Mouse (Mus musculus): ENCODE results near the gene Gm10160.

Gm10160 gene

DNA sequence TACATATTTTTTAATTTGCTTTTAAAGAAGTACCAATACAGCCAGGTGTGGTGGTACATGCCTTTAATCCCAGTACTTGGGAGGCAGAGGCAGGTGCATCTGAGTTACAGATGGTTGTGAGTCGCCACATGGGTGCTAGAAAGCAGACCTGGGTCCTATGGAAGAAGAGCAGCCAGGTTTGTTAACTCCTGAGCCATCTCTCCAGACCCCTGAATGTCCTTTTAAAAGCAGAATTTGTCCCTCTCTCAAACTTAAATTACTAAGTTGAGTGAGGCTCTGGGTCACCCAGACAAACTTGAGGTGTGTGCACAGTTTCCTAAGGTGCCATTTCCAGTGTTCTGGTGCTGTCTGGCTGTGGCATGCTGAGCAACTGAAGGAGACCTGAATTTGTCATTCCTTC is at the start of gene Gm10160:
TSS of gene Gm10160 (minus strand) at position 101 of the 400 bp plus-strand sequence.
- no peak for DNase-seq

DNA sequence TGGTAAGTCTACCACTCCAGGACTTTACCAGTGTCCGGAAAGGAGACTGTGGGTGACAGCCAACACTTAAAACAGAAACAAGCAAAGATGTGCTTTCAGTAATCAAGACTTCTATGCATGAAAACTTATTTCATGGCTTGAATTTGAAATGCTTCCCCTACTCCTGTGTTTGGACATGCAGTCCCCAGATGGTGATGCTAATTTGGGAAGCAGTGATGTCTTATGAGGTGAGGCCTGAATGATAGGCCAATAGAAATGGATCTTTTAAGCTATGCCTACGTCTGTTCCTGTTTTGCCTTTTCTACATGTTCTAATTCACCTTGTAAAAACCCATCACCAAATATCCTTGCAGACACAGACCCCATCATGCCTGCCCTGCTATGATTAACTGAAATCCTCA is 49.3 kb upstream of the Gm10160 start:
- DNase-seq: no peak

DNA sequence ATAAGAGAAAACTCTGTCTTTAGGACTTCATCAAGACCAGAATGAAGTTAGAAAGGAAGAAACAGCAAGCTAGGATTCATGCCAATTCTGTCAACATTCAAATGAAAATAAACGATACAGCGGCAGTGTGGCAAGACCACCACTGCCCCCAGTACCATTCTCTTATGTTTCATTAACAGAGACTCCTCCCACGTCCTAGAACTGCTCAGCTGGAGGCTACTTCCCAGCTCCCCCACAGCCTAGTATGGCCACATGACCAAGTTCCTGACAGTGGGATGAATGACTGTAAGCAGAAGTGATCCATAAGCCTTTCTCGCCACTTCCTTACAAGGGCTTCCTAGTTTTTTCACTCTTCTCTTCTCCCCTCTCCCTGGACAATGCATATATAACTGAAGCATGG is 48.5 kb upstream of the Gm10160 start:
- no peak for DNase-seq

DNA sequence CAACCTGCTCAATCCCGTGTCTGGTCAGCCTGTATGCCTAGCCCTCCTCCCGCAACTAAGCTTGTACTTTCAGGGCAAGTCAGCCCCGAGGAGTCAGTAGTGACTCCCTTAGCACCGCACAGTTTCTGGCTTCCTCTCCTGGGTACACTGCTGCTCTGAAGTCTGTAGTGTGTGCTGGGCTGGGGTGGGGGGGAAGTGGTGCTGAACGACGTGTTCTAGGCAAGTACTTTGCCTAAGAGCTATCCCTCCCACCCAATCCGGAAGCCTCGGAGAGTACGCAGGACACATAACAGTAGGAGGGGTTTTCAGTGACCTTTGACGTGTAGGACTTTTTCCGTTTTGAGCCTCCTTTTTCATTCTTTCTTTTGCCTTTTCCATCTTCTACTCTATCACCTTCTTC is 43.8 kb upstream of the Gm10160 start:
- no peak for DNase-seq

DNA sequence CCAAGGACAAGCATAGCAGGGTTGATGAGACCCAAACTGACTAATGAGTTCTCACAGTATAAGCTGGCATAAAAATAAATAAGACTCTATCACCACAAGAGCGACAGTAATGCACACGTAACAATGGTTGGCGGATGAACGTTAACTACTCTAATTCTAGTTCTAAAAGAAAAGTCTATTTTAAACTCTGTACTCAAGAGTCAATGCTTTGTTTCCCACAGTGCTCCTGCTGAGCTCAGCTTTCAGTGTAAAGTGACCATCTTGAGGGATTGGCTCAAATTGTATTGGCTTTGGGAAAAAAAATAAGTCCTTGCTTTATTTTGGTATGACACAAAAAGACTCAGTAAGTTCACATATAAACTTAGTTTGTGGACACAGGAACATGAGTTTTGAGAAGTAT is 29.5 kb upstream of the Gm10160 start:
- DNase-seq: no peak

DNA sequence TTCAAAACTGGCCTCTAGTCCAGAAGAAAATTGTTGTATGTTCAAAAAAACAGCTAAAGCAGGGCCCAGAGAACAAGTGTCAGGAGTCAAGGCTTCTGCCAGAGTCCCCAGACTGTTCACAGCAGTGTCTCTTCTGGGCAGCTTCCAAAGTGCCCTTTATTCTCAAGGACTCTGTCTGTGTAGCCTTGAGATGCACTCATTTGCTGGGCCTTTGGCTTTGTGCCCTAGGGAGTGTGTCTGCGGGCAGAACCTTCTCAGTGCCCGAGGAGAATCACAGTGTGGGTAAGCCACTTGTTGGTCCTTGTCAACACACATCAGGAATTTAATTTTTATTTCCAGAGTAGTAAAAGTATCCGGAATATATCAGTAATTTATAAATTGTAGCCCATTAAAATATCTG is 26.0 kb upstream of the Gm10160 start:
- DNase-seq: no peak

DNA sequence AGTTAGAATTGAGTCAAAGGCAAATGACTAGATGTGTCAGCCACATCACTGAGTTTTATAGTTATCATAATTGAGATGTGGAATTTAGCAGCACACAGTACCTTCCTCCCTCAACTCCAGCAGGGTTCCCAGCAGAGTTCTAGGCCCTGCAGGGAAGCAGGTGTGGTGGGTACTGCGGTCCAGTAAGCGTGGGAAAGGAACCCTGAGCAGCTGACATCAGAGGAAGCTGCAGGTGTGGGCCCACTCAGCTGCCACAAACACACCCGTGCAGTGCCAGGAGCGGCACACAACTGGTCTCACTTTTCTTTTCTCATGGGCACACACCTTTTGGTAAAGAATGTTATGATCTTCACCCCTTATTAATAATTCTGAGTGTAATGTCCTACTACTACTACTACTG is 25.2 kb upstream of the Gm10160 start:
- peak; percentile 76 for DNase-seq

DNA sequence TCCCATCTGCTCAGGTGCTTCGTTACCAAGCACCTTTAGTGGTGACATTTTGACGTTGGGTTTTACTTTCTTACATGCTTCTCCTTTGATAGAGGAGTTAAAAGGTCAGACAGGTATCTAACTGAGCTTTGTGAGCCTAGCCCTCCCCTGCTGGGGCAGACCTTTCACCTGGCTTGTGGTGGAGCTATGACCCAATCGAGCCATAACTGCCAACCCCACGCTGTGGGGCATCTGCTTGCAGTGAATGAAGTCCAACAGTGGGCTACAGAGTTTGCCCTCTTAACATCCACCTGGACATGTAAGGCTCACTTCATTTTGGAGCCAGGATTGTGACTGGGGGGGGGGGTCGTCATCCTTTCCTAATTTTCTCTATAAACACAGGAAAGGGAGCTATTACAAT is 24.7 kb upstream of the Gm10160 start:
- no peak for DNase-seq

DNA sequence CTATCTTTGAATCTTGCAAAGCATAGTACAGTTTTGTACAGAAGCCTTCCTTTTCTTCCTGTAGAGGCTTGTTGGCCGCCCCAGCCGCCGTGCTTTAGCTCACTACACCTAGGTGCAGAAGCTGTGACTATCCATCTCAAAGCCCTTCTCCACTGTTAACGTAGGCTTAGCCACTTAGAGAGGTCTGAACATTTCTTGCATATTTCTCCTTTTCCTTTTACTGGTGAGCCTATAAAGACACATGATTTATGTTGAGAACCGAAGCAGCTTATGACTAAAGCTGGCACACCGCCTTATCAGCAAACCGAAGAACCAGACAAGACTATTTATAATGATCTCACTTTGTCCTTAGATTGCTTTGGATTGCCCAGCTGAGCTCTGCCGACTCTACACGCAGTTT is 19.8 kb upstream of the Gm10160 start:
- no peak for DNase-seq

DNA sequence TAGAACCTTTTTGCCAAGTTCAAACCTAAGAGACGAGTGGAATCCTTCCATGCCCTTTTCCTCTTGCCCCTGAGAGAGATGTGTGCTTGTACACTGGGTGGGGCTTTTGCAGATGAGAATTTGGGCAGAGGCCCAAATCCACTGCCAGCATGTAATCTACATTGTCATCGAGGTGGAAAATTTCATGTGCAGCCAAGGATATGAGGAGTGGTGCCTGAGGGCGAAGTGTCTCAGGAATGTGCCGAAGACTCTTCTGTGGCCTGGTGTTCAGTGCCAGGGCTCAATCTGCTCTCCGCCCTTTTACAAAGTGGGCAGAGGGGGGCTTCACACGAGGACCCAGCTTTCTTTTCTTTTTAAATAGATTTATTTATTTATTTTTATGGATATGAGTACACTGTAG is 19.0 kb upstream of the Gm10160 start:
- no peak for DNase-seq

DNA sequence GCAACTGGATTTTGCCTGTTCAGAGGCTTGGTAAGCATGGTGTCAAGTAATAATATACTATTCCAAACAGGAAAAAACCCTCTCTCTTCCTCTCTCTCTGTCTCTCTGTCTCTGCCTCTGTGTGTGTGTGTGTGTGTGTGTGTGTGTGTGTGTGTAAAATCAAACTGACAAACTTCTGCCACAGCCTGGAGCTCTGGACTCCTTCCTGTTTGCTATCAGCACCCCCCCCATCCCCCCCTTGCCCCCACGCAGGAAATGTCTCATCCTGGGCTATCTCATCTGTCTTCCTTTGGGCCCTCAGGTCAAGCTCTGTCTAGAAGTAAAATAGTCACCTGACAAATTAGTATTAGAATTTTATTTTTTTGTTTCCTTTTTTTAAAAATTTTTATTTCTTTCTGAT is 18.2 kb upstream of the Gm10160 start:
- no peak for DNase-seq

DNA sequence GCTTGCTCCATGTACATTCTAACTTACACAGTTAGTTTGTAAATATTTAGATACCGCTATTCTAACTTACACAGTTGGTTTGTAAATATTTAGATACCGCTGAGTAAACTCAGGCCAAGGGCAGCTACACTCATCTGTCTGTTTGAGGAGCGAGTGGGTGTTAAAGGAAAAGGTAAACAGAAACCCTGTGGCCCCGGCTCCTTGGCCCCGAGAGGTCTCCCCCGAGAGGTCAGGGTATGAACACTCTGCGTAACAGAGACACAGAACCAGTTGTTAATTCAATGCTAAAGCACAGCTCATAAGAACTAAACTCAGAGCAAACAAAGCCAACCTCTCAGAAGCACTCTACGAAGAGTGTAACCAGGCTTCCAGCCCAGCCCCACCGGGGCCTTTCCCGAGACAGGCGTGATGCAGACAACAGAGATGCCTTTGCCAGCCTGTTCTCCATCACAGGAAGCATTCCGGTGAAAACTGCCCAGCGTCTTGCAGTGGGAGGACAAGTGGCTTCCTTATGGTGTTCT is 17.0 kb upstream of the Gm10160 start:
- no peak for DNase-seq

DNA sequence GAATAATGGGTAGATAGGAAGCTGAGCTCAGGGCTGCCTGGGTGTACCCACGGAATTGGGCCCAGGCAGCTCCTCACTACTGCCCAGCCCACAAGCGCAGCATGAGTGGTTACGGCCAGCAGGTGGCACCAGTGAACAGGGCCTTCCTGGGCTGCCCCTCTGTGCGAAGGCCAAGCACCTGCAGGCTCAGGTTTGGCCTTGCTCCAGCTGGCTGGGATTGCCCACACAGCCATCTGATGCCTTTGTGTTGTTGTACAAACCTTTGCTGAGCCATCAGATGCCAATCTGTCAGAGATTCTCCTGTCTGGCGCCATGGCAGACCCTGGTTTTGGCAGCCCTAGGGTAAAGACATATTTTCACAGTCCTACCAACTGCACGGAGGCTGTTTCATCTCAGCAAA is 12.6 kb upstream of the Gm10160 start:
- DNase-seq: peak; percentile 79

DNA sequence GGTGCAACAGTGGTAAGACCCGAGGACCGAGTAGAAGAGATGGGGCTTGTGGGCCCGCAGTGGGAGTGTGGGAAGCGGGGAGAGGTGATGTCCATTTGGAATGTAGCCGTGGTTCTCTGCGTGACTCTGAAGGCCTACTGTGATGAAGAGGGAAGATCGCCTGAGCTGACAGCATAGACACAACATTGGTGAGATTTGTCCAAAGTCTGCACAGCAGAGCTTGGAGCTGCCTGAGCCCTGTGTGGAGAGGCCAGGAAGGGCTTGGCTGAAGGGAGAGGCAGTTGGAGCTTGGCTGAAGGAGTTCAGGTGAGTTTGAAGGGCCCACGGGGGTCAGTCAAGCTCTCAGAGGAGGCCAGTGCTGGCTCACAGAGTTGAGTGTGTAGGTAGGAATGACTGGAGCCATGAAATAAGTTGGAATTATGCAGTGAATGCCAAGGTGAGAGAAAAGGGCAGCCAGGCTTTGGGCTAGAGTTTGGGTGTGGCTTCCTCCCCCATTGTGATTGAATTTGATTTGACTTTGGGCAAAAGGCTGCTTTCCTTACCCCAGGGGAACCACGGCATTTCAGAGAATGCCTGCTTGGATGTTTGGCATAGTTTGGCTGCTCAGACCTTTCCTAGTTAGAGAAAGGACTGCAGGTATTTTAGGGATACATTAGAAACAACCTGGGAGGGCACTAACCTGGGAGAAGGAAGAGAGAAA is 11.8 kb upstream of the Gm10160 start:
- no peak for DNase-seq

DNA sequence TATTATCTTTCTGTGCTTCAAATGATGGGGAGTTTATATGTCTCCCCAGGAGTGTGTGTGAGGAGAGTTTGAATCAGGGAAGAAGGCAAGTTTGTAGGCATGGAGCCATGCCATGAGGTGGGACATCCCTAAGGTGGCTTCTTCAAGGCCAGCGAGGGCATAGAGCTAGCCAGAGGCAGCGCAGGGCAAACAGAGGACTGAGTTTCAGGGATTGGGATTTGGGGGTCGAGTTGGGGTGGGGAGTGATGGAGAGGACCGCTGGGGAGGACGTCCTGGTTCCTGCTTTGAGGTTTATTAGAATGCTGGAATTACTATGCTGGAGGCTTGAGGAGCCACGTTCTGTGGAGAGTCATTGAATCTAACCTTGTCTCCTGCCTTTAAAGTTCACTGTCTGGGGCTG is 10.3 kb upstream of the Gm10160 start:
- no peak for DNase-seq

DNA sequence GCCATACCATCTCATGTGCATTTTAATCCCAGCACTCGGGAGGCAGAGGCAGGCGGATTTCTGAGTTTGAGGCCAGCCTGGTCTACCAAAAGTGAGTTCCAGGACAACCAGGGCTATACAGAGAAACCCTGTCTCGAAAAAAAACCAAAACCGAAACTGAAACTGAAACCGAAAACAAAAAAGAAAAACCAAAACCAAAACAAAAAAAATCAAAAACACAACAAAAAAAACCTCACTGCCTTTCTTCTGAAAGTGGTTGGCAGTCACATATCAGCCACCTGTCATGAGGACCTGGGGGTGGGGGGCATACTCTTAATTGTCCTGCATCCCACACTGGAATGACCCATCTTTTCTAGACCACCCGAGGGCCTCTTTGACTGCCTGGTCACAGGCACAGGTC is 9.0 kb upstream of the Gm10160 start:
- no peak for DNase-seq

DNA sequence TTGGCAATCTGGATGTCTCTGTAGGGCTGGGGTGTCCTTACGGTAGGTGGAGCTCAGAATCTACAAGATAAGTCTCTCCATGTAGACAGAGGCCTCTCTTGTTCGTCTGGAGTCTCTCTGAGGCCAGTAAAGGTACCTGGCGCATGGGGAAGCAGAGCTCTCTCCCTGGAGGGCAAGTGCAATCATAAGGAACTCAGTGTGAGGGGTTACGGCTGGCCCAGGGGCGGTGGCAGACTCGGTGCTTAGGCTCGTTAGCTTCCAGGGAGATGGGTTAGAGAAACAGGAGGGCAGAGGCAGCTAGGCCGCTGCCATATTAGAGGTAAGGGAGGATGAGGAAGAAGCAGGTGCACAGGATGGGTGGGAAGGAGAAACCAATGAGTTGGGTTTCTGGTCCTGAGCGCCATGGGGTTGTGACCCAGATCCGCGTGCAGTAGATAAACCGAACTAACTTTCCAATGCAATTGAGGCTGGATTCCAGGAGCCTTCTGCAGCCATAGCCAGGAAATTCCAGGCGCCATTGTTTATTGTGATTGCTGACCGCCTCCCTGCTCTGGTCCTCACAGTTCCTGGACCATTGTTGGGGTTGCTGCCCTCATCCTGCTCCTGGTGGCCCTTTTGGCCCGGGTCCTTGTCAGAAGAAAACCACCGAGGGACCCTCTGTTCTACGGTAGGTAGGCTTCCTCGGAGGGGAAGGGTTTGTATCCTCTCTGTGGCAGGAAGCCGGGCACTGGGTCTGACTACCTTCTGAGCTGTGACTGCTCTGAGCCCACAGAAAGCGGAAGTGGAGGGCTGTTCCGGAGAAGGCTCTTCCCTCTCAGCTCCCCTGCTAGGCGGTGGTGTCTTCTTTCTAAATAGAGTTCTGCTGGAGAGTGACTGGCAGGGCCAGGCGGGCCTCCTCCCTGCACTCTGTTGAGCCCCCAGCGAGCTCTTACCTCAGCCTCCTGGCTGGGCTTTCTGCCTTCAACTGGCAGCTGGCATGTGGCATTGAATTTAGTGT is 7.3 kb upstream of the Gm10160 start:
- DNase-seq: peak; percentile 85

DNA sequence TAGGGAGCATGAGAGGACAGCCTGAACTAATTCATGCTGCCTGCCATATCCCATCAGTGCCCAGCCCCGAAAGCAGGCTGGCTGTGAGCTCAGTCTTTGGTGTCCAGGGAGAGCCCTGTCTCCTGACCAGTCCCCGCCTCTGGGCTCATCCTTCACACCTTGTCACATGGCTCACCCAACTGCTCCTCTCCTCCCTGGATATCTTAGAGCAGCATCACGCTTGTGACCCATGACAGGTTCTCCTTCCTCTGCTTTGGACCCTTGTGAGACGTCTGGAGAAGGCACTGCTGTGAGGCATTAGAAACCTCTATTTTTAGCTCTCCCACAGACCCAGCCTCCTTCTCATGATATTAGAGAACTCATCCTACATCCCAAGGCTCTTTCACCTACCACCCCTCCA is 6.3 kb upstream of the Gm10160 start:
- peak; percentile 30 for DNase-seq

DNA sequence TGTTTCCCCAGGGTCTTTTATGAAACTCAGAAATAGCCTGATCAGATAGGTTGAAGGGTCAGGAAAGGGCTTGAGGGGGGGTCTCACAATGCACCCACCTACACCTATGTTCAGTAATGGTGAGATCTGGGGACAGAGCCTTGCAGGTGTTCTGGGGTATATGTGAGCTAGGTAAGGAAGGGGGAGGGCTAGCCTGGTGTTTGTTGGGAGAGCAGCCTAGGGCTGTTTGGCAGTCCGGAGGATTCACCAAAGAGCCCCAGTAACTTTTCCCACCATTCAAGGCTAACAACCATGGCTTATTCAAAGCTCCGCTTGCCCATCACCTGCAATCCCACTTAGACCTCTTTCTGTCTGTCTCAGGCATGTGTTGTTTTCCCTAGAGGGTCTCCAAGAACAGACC is 5.9 kb upstream of the Gm10160 start:
- DNase-seq: peak; percentile 37

DNA sequence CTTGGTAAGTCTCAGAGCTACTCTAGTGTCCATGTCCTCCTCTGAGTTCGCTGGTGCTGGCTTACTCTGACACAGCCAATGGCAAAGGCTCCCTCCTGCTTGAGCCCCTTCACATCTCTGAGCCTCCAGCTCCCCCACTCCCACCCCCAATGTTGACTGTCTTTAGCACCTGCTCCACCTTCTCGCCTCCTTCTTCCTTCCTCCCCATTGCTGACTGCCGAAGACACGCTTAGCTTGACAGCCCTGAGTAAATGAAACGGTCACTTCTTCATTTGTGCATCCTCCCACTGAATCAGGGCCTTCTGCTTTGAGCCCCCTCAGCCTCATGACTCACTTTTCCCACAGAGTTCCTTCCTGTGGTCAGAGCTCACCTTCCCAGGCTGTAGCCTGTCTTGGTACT is 5.4 kb upstream of the Gm10160 start:
- DNase-seq: peak; percentile 72

DNA sequence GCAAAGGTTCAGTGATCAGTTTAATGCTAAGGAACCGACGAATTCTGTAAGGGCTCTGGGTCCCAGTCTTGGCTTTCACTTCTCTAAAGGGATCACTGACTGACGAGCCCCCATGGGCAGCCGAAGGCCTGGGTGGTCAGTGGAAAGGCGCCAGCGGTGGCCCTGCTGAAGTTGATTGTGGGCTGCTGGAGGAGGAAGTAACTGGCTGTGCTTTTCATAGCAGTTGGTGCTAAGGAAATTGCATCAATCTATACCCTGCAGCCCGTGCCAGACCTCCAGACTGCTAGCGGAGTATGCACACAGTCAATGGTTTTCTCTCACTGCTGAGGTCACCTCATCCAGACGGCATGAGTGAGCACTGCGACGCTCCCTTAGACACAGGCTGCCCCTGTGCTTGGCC is 4.5 kb upstream of the Gm10160 start:
- DNase-seq: peak; percentile 60

DNA sequence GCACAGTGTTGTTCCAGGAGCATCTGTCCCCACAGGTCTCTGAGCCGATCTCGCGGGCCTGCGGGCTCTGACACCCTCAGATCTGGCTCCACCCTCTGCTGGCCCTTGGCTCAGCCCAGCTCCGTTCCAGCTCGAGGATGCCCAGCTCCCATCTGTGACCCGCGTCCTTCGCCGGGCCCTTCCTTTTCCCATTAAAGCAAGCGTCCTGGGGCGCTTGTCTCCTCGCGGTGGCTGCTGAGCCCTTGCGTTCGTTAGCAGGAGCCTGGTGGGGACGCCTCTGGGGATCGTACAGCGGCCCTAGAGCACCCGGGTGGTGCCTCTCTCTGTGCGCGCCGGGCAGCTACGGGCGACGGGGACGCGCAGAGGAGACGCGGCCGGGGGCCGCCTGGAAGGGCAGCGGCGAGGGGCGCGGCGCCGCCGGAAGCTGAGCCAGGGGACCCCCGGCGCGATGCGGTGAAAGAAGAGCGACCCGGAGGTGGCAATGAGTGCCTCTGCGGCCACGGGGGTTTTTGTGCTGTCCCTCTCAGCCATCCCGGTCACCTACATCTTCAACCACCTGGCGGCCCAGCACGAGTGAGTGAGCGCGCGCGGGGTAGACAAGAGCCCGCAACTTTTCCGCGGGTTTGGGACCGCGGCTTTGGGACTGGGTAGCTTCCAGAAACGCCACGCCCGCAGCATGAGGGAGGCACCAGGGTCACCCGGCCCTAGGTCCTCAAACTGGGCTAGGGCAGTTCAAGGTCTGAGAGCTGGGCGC is 3.6 kb upstream of the Gm10160 start, which contains the start of gene Tm6sf1:
TSS of gene Tm6sf1 (plus strand) at position 34 of the 754 bp plus-strand sequence.
- peak; percentile 63 for DNase-seq

DNA sequence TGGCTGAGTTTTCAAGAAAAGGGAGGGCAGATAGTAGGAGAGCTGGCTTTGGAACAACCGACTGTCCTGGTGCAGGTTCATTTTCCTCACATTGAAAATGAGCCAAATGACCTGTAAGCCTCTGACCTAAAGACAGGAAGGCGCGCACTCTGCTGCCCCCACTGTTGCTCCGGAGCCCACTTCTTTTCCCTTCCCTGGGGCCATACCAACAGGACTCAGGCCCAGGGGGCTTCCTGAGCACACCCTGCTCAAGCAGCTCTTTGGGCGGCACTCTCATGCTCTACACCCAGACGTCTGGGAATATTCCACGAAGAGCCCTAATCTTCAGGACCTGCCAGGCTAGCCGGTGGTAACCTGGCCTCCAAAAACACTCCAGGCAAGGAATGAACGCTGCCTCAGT is 2.6 kb upstream of the Gm10160 start:
- DNase-seq: no peak

Measured in thymus, postnatal 25 days (tissue).